Mouse (Mus musculus): ENCODE results near the gene Rab1b. TPM values are rescaled to one million over a fixed set of nuclear protein-coding genes. Genes with fewer than 3 reads are reported as not detected.
A peak's percentile ranks its signal among the peaks of the same experiment; 100 is the strongest.

The Rab1b gene
- polyA plus RNA-seq, 1 experiment from 2014 or later = 246 TPM

DNA sequence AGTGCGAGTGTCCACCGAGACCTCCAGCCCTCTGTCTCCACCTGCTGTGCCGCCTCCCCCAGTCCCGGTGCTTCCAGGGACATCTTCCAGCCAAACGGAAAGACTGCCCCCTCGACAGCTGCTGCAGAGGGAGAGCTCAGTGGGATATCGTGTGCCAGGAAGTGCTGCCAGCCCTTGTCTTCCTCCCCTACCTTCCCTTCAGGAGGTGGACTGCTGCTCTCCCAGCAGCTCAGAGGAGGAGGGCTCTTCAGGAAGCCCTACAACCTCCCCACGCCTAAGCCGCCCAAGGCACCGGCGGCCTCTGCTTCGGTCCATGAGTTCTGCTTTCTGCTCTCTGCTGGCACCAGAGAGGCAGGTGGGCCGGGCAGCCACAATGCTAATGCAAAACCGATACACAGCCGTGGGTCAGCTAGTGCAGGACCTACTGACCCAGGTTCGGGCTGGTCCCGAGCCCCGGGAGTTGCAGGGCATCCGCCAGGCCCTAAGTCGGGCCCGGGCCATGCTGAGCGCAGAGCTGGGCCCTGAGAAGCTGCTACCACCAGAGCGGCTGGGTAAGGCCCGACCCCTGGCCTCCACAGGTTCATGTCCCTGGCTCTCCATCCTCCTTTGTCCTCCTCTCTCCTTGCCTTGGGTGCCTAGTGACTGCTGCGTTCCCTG, 54.6 kb downstream of the Rab1b start:
- Histone ChIP-seq H3K9me3 (ENCODE audit: control insufficient read depth, low read length) (no peaks in the 10 kb centered on the region), H3K4me3 (ENCODE audit: low read depth, low read length) (no peak overlapping the region), H3K4me1 (replicated peaks; ENCODE audit: control insufficient read depth, insufficient read depth, low read length) (peaks cover 16% of the 10 kb centered on the region), H3K4me2 (ENCODE audit: low read length) (no peak overlapping the region), H3K9ac (ENCODE audit: low read length) (no peak overlapping the region), H3K27ac (ENCODE audit: low read depth) (no peak overlapping the region), H3K27me3 (replicated peaks; ENCODE audit: control insufficient read depth, insufficient read depth, low read length) (peaks cover 23% of the 10 kb centered on the region), H3K36me3 (ENCODE audit: control insufficient read depth, insufficient read depth, low read length) (peaks cover 25% of the 10 kb centered on the region)
- DNase-seq (ENCODE audit: low spot score) = no peak
- no peak for ATAC-seq (replicated peaks; ENCODE audit: low FRiP score, low TSS enrichment, low read depth)
- 43% methylated on average over 25 of the region's 25 CpGs for WGBS

DNA sequence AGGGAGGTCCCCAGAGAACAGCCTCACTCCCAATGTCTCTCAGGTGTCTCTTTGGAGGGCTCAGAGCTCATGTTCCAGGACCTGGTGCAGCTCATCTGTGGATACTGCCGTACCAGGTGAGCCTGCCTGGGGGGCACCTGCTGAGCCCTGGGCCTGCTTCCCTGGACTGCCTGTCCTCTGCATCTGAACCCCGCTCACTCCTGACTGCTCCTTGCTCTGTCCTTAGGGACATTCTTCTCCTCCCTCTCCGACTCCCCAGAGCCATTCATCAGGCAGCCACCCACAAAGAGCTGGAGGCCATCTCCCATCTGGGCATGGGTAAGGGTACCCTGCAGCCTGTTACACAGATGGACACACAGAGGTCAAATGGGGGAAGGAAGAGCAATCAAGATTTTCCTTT, 55.4 kb downstream of the Rab1b start:
- H3K9me3 ChIP-seq (ENCODE audit: control insufficient read depth, low read length) = no peaks in the 10 kb centered on the region
- H3K4me1 ChIP-seq (replicated peaks; ENCODE audit: control insufficient read depth, insufficient read depth, low read length) = peaks cover 11% of the 10 kb centered on the region
- H3K27me3 ChIP-seq (replicated peaks; ENCODE audit: control insufficient read depth, insufficient read depth, low read length) = peaks cover 23% of the 10 kb centered on the region
- DNase-seq (ENCODE audit: low spot score) (no peak), ATAC-seq (replicated peaks; ENCODE audit: low FRiP score, low TSS enrichment, low read depth) (no peak)
- 59% methylated on average over 3 of the region's 3 CpGs for WGBS
- peaks cover 33% of the 10 kb centered on the region for H3K36me3 ChIP-seq (ENCODE audit: control insufficient read depth, insufficient read depth, low read length)
- 0 out of 2 replicates have a peak overlapping the region, but pooled peaks have one; percentile 28 for H3K4me3 ChIP-seq (ENCODE audit: low read depth, low read length)
- H3K4me2 ChIP-seq (ENCODE audit: low read length) = peak overlapping the region; percentile 52
- H3K9ac ChIP-seq (ENCODE audit: low read length) = no peak overlapping the region
- H3K27ac ChIP-seq (ENCODE audit: low read depth) = no peak overlapping the region

DNA sequence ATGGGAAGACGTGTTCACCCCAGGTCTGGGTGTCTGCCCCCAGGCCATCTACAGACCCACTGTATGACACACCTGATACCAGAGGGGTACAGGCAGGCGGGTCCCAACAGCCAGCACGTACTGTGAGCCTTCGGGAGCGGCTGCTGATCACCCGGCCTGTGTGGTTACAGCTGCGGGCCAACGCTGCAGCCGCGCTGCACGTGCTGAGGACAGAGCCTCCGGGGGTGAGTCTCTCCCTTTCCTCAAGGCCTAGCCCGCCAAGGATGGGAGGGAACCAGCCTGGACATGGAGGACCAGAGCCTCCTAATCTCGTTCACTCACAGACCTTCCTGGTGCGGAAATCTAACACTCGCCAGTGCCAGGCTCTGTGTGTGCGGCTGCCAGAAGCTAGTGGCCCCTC, 55.8 kb downstream of the Rab1b start:
- H3K4me2 ChIP-seq (ENCODE audit: low read length) = peak overlapping the region; percentile 52
- peak overlapping the region; percentile 28 for H3K4me3 ChIP-seq (ENCODE audit: low read depth, low read length)
- DNase-seq (ENCODE audit: low spot score) (no peak), ATAC-seq (replicated peaks; ENCODE audit: low FRiP score, low TSS enrichment, low read depth) (peak; percentile 59)
- H3K27ac ChIP-seq (ENCODE audit: low read depth) = no peak overlapping the region
- no peaks in the 10 kb centered on the region for H3K9me3 ChIP-seq (ENCODE audit: control insufficient read depth, low read length)
- 6% methylated on average over 17 of the region's 17 CpGs for WGBS
- peak overlapping the region; percentile 32; the same call in 1 of the 2 replicates for H3K9ac ChIP-seq (ENCODE audit: low read length)
- peaks cover 23% of the 10 kb centered on the region for H3K27me3 ChIP-seq (replicated peaks; ENCODE audit: control insufficient read depth, insufficient read depth, low read length)
- H3K36me3 ChIP-seq (ENCODE audit: control insufficient read depth, insufficient read depth, low read length) = peaks cover 37% of the 10 kb centered on the region
- H3K4me1 ChIP-seq (replicated peaks; ENCODE audit: control insufficient read depth, insufficient read depth, low read length) = peaks cover 9% of the 10 kb centered on the region

DNA sequence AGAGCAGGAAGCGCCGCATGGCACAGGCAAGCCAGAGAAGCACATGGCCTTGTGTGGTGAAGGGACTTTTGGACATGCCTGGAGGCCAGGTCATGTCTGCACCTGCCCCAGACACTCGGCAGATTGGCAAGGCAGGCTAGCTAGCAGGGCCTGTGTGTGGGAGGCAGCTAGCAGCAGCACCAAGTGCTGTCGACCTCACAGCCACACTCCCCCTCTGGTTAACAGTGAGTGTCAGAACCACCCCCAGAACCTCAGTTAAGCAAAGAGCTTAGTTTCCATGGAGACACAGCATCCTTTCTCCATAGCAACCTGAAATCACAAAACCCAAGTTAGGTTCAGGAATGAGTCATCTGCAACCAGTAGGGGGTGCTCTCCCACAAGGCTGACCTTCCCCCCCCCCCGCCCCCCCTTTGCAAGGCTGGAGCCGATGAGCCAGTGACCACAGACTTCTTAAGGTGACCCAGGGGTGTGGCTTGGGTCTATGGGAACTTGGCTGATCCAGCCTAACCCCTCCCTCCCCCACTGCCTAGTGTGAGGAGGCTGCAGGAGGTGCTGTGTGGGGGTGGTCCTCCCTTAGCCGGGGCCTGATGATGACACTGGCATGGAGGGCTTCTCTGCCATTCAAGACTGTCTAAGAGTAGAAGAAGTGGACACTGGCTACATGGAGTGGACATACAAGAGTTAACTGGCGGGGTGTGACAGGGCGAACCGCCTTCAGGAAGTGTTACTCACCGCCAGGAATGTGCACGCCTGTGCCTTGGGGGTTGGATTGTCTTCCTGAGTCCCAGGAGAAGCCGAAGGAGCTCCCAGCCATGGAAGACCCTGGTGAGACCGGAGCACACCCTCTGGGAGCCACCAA, 56.6 kb downstream of the Rab1b start, which contains the start of gene Rin1:
Rin1 (plus strand) TSS at position 435 of the 859 bp plus-strand sequence.
- DNase-seq (ENCODE audit: low spot score) (peak; percentile 79), ATAC-seq (replicated peaks; ENCODE audit: low FRiP score, low TSS enrichment, low read depth) (peak; percentile 65)
- Histone ChIP-seq H3K9ac (ENCODE audit: low read length) (peak within 1 kb of the TSS; percentile 32; the same call in 1 of the 2 replicates), H3K36me3 (ENCODE audit: control insufficient read depth, insufficient read depth, low read length) (peaks cover 37% of the 10 kb centered on the region), H3K4me1 (replicated peaks; ENCODE audit: control insufficient read depth, insufficient read depth, low read length) (peaks cover 9% of the 10 kb centered on the region), H3K27me3 (replicated peaks; ENCODE audit: control insufficient read depth, insufficient read depth, low read length) (peaks cover 23% of the 10 kb centered on the region), H3K4me2 (ENCODE audit: low read length) (peak within 1 kb of the TSS; percentile 52), H3K9me3 (ENCODE audit: control insufficient read depth, low read length) (no peaks in the 10 kb centered on the region), H3K4me3 (ENCODE audit: low read depth, low read length) (peak within 1 kb of the TSS; percentile 28), H3K27ac (ENCODE audit: low read depth) (no peak within 1 kb of the TSS; the same call in 1 of the 2 replicates)
- 20% methylated on average over 14 of the region's 14 CpGs for WGBS

DNA sequence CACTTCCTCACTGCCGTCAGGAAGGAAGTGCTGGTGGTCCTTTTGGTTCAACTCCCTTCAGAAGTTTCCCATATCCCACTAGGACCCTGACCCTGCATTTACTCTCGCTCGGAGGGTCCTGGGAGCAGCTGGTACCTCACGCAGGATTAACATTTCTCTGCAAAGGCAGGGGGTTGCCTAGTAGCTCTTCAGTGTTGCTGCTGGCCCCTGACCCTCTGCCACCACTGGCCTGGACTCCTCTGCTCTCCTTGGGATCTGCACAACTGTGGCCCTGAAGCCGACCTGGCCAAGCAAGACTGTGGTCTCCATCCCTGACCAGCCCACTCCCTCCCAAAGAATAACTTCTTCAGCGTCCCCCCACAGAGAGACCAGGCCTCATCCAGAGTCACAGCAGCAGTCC, 57.5 kb downstream of the Rab1b start:
- Histone ChIP-seq H3K27me3 (replicated peaks; ENCODE audit: control insufficient read depth, insufficient read depth, low read length) (peaks cover 23% of the 10 kb centered on the region), H3K4me3 (ENCODE audit: low read depth, low read length) (no peak overlapping the region), H3K9me3 (ENCODE audit: control insufficient read depth, low read length) (no peaks in the 10 kb centered on the region), H3K27ac (ENCODE audit: low read depth) (no peak overlapping the region), H3K4me2 (ENCODE audit: low read length) (no peak overlapping the region), H3K4me1 (replicated peaks; ENCODE audit: control insufficient read depth, insufficient read depth, low read length) (peaks cover 9% of the 10 kb centered on the region), H3K9ac (ENCODE audit: low read length) (no peak overlapping the region), H3K36me3 (ENCODE audit: control insufficient read depth, insufficient read depth, low read length) (peaks cover 37% of the 10 kb centered on the region)
- DNase-seq (ENCODE audit: low spot score) (no peak), ATAC-seq (replicated peaks; ENCODE audit: low FRiP score, low TSS enrichment, low read depth) (no peak)
- WGBS = 90% methylated on average over 6 of the region's 6 CpGs

Other genes starting within 250 kb of the Rab1b start
- gene Actn3, start 229.2 kb downstream of the Rab1b start, polyA plus RNA-seq (2014; fragmentation: Nextera tagmentation; extraction: Ambion mirVana) = 0.87 and 1.4 TPM in 2 replicates
- 9.7 and 10.9 TPM in 2 replicates for gene Zdhhc24, start 228.4 kb downstream of the Rab1b start, polyA plus RNA-seq (2014; fragmentation: Nextera tagmentation; extraction: Ambion mirVana)
- 3.2 and 5.2 TPM in 2 replicates for gene Bbs1, start 200.4 kb downstream of the Rab1b start, polyA plus RNA-seq (2014; fragmentation: Nextera tagmentation; extraction: Ambion mirVana)
- gene Dpp3, start 178.8 kb downstream of the Rab1b start, polyA plus RNA-seq (2014; fragmentation: Nextera tagmentation; extraction: Ambion mirVana) = 109 and 116 TPM in 2 replicates
- gene Peli3, start 163.9 kb downstream of the Rab1b start, polyA plus RNA-seq (2014; fragmentation: Nextera tagmentation; extraction: Ambion mirVana) = 2.2 and 2.5 TPM in 2 replicates
- 119 and 127 TPM in 2 replicates for gene Mrpl11, start 144.9 kb downstream of the Rab1b start, polyA plus RNA-seq (2014; fragmentation: Nextera tagmentation; extraction: Ambion mirVana)
- 0.31 and 0.42 TPM in 2 replicates for gene Npas4, start 116.8 kb downstream of the Rab1b start, polyA plus RNA-seq (2014; fragmentation: Nextera tagmentation; extraction: Ambion mirVana)
- 6.8 and 7.0 TPM in 2 replicates for gene Slc29a2, start 83.2 kb downstream of the Rab1b start, polyA plus RNA-seq (2014; fragmentation: Nextera tagmentation; extraction: Ambion mirVana)
- gene B4gat1, start 68.2 kb downstream of the Rab1b start, polyA plus RNA-seq (2014; fragmentation: Nextera tagmentation; extraction: Ambion mirVana) = 39.1 and 45.2 TPM in 2 replicates
- gene AC124502.3, start 68.2 kb downstream of the Rab1b start, polyA plus RNA-seq (2014; fragmentation: Nextera tagmentation; extraction: Ambion mirVana) = 1.1 and 1.6 TPM in 2 replicates
- 49.6 and 50.8 TPM in 2 replicates for gene Brms1, start 65.7 kb downstream of the Rab1b start, polyA plus RNA-seq (2014; fragmentation: Nextera tagmentation; extraction: Ambion mirVana)
- 2.6 and 3.8 TPM in 2 replicates for gene Rin1, start 56.6 kb downstream of the Rab1b start, polyA plus RNA-seq (2014; fragmentation: Nextera tagmentation; extraction: Ambion mirVana)
- 69.8 and 70.2 TPM in 2 replicates for gene Cd248, start 39.0 kb downstream of the Rab1b start, polyA plus RNA-seq (2014; fragmentation: Nextera tagmentation; extraction: Ambion mirVana)
- gene Tmem151a, start 21.5 kb downstream of the Rab1b start, polyA plus RNA-seq (2014; fragmentation: Nextera tagmentation; extraction: Ambion mirVana) = 7.1 and 8.2 TPM in 2 replicates
- 111 and 114 TPM in 2 replicates for gene Yif1a, start 18.5 kb downstream of the Rab1b start, polyA plus RNA-seq (2014; fragmentation: Nextera tagmentation; extraction: Ambion mirVana)
- 22.3 and 22.9 TPM in 2 replicates for gene Cnih2, start 8.6 kb downstream of the Rab1b start, polyA plus RNA-seq (2014; fragmentation: Nextera tagmentation; extraction: Ambion mirVana)
- 16.8 and 19.0 TPM in 2 replicates for gene Klc2, start 11.5 kb upstream of the Rab1b start, polyA plus RNA-seq (2014; fragmentation: Nextera tagmentation; extraction: Ambion mirVana)
- 22.9 and 23.4 TPM in 2 replicates for gene Pacs1, start 166.0 kb upstream of the Rab1b start, polyA plus RNA-seq (2014; fragmentation: Nextera tagmentation; extraction: Ambion mirVana)
- gene Sf3b2, start 188.4 kb upstream of the Rab1b start, polyA plus RNA-seq (2014; fragmentation: Nextera tagmentation; extraction: Ambion mirVana) = 321 and 334 TPM in 2 replicates
- gene Gal3st3, start 191.3 kb upstream of the Rab1b start, polyA plus RNA-seq (2014; fragmentation: Nextera tagmentation; extraction: Ambion mirVana) = 2.9 and 3.3 TPM in 2 replicates
- not detected in 2 replicates for gene Catsper1, start 228.7 kb upstream of the Rab1b start, polyA plus RNA-seq (2014; fragmentation: Nextera tagmentation; extraction: Ambion mirVana)
- 1.8 and 2.5 TPM in 2 replicates for gene Cst6, start 242.5 kb upstream of the Rab1b start, polyA plus RNA-seq (2014; fragmentation: Nextera tagmentation; extraction: Ambion mirVana)

All from intestine, embryonic 14.5 days (tissue).